Mouse (Mus musculus) testis, adult 2 months (tissue): Measurements from ENCODE around the gene Gm21985.

Source experiments
- CTCF ChIP-seq: fragments of 200-500 bp; IDR thresholded peaks from 2 replicates; pipeline ENCODE4 v1.5.1; 2012; ENCODE audit warnings: low read depth, mild to moderate bottlenecking, inconsistent platforms, low read length, moderate library complexity; ENCODE audit not compliant: control insufficient read depth, insufficient read depth, insufficient replicate concordance
- POLR2A ChIP-seq: fragments of 200-500 bp; IDR thresholded peaks from 2 replicates; pipeline ENCODE4 v1.6.1; 2012; ENCODE audit warnings: low read depth, mild to moderate bottlenecking, inconsistent platforms, low read length, moderate library complexity; ENCODE audit not compliant: control insufficient read depth

DNA sequence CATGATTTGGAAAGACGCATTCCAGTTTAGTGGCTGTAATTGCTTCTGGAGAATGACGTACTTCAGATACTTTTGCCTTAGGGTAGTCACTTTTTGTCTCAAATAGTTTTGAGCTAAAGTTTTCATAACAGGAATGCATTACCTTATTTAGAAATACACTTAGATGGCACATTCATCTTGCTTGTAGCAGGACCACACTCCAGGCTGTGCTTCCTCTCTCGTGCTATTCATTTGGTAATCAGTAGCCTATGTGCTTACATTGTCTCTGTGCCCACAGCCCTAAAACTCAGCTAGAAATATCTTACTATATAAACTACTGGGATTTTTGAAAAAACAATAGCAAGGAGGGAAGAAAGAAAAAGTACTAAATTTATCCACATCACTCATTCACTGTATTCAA lies 140.9 kb downstream of the Gm21985 start:
- TF ChIP-seq CTCF: no peak
- TF ChIP-seq POLR2A: no peak
